Mouse (Mus musculus): ENCODE results near the gene Fgf23.

Gene Fgf23

GRCm38 (mm10) chr6:127072817-127073216 lies at the start of gene Fgf23:
Fgf23 (plus strand) TSS chr6:127072902.
- DNase-seq: no peak

GRCm38 (mm10) chr6:127024836-127025235 lies 47.9 kb upstream of the Fgf23 start:
- no peak for DNase-seq

- peak; percentile 15 for DNase-seq
Measured at GRCm38 (mm10) chr6:127034760-127035159, 37.9 kb upstream of the Fgf23 start.

DNA sequence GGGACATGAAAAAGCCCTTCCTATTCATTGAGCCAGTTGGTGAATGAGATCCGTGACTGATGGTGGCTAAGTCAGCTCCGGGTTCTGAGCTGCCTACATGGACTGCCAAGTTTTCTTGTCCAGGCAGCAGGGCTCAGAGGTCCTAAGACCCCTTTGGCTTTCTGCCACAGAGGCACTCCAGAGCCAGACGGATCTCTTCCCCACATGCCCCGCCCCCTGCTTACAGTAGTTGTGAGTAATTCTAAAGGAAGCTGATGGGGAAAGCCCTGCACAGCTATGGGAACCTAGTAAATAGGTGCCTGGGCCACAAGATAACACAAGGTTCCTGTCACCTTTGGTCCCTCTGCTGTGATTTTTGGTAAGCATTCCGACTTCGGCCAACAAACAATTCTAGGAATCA lies 27.8 kb upstream of the Fgf23 start:
- DNase-seq: no peak

DNA sequence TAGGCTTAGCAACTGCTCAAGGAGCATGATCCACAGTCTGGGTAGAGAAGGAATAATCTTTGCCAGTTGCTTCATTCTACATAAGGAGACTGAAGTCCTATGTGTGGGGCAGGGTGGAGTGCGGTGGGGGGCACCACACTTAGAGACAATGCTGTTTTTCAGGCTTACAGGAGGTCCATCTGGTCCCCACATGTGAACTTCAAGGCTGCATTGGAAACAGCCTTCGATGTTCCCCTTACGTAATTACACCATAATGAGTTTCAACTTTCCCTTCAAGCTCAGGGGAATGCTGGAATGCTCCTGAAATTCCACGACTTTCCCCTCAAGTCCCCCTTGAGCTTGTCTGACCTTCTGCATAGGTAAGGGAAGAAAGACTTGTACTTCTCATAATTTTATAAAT lies 21.9 kb upstream of the Fgf23 start:
- no peak for DNase-seq

DNA sequence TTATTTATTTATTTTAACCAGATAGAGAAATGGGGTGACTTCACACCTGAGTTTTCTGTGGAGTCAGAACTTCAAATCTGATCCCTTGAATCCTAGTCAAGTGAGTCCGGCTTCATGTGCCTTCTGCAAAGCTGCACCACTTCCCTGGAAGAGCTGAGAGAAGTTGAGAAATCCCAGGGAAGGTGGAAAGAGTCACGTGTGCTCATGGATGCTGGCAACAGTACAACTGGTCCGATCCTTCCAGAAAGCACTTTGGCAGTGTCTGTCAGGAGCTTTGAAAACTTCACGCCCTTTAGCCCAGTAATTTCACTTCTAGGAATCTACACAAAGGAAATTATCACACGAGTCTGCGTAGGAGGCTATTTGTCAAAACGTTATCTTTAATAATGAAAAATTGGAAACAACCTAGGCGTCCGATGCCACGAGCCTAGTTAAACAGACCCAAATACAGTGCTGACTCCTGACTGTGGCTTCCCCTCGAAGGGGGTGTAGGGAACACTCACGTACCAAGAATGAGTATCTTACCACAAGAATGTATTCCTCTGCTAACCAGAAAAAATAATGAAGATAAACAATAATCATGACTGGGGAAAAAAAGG lies 15.6 kb upstream of the Fgf23 start:
- DNase-seq: no peak

GRCm38 (mm10) chr6:127059975-127060374 lies 12.7 kb upstream of the Fgf23 start:
- no peak for DNase-seq

DNA sequence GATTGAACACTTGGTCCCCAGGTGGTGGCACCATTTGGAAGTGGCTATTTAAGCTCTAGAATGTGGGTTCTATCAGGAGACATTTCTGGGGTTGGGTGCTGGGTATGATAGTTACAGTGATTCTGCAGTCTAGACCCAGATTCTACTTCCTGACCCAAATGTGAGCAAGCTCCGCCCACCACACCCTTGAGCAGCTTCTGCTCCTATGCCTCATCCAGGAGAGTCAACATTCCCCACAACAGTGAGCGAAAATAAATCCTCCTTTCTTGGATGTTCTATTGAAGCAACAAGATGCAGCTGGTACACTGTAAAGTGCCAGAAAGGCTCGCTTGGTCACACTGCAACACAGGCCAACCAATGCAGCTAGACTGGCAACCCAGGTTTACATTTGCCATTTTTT lies 8.8 kb upstream of the Fgf23 start:
- no peak for DNase-seq

DNA sequence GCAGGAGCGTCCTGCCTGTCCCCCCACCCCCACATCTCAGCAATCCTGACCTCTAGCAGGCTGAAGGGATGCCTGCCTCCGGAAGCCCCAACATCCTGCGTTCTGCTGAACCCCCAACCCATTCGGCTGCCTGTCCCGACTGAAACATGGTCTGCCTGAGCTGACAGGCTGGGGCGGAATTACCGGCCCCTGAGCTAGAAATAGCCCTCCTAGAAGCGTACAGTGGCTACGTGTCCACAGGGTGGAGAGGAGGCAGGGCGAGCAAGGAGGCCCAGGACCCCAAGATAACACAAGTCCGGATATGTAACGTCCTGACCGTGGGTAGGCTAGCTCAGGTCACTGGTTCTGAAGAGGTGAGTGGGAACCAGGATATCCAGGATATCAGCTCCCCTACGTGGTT lies 7.9 kb upstream of the Fgf23 start:
- DNase-seq: no peak

GRCm38 (mm10) chr6:127079867-127080731 lies 7.4 kb downstream of the Fgf23 start:
- no peak for DNase-seq

DNA sequence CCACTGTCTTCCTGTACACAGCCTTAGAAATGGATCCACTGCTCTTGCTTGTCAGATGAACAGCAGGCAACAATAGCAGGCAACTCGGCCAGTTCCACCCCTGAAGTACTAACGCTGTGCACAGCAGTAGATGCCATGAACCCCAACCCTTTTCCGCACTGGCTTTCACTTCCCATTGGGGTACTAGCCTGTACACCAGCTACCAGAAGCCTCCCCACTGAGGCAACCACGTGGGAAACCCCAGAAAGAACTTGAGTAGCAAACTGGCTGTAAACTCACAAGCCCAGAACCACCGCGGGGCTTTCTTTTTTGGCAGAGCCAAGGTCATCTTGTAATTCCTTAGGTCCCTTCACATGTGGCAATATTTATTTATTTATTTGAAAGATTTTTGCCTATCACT lies 9.1 kb downstream of the Fgf23 start:
- no peak for DNase-seq

- DNase-seq: peak; percentile 21
Measured at GRCm38 (mm10) chr6:127086739-127087138, 14.0 kb downstream of the Fgf23 start.

GRCm38 (mm10) chr6:127094565-127094964 lies 21.9 kb downstream of the Fgf23 start:
- no peak for DNase-seq

GRCm38 (mm10) chr6:127103506-127104275 lies 31.0 kb downstream of the Fgf23 start:
- no peak for DNase-seq

GRCm38 (mm10) chr6:127104396-127105029 lies 31.8 kb downstream of the Fgf23 start:
- DNase-seq: no peak

- DNase-seq: peak; percentile 50
Measured at GRCm38 (mm10) chr6:127105107-127105506, 32.4 kb downstream of the Fgf23 start.

GRCm38 (mm10) chr6:127106189-127106588 lies 33.5 kb downstream of the Fgf23 start:
- DNase-seq: no peak

DNA sequence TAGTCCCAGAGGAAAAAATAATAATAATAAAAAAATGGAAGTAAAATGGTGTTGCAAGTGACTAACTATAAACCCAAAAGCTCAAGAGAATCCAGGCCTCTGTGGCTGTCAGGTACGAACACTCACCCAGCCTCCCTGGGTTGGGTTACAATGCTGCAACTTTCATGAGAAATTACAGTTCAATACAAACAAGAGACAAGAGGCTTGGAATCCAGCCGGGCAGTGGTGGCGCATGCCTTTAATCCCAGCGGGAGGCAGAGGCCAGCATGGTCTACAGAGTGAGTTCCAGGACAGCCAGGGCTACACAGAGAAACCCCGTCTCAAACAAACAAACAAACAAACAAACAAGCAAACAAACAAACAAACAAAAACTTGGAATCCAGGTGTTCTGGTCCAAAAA lies 34.0 kb downstream of the Fgf23 start:
- DNase-seq: no peak

DNA sequence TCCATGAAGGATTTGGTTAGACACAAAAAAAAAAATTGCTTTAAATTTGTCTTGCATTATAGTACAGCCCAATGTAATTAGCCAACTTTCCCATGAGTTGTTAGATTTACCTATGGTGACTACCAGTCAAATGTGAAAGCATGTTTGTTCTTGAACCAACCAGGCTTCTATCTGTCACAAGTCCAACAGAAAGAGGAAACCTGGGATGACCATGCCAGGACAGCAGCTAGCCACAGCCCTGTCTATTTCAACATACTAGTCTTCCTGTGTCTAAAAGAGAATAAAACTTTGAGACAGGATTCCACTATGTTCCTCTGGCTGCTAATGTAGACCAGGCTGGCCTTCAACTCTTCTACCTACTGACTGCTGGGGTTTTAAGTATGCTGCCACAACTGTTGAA lies 34.7 kb downstream of the Fgf23 start:
- no peak for DNase-seq

- no peak for DNase-seq
Measured at GRCm38 (mm10) chr6:127108368-127109060, 35.8 kb downstream of the Fgf23 start.

GRCm38 (mm10) chr6:127109402-127109930 lies 36.8 kb downstream of the Fgf23 start, which contains the start of gene Tigar:
Tigar (minus strand) TSS chr6:127109557.
- peak; percentile 94 for DNase-seq

Measured in thymus, postnatal 25 days (tissue).